Mouse (Mus musculus) layer of hippocampus, adult 2 months (tissue): Measurements from ENCODE around the gene Hsp90b1. TPM values are rescaled to one million over a fixed set of nuclear protein-coding genes. Genes with fewer than 3 reads are reported as not detected.
A peak's percentile ranks its signal among the peaks of the same experiment; 100 is the strongest.
"Not testable (repeated sequence)": the region's sequence is repeated elsewhere in the genome, so short reads cannot be mapped to it uniquely, and the experiment has no call there.

Experiments used
- DNase-seq, 2 experiments: peaks; one replicate each; pipeline ENCODE4 v3.0.0; 2022; ENCODE audit warnings: low spot score in 2 of 2
- H3K27ac ChIP-seq: fragments of 200-600 bp; 2 replicates; pipeline ENCODE4 v1.8.1; 2022
- H3K4me3 ChIP-seq: fragments of 200-600 bp; 2 replicates; pipeline ENCODE4 v1.8.1; 2022; ENCODE audit warnings: mild to moderate bottlenecking
- CTCF ChIP-seq: fragments of 200-600 bp; conservative IDR thresholded peaks from 2 replicates; pipeline ENCODE4 v1.8.1; 2022; ENCODE audit warnings: antibody characterized with exemption, mild to moderate bottlenecking, moderate library complexity
- microRNA-seq, 2 experiments: library from miRNA; unstranded; fragments of <30 nt; microRNA quantifications; one replicate each; pipeline ENCODE4 v1.2.0; 2021
- total RNA-seq, 2 experiments: library from RNA; stranded (reverse); gene quantifications; 2 replicates each; pipeline ENCODE4 v1.2.3; 2021

Hsp90b1 gene
- total RNA-seq, 2 experiments from 2014 or later, result 306 to 337 TPM

DNA sequence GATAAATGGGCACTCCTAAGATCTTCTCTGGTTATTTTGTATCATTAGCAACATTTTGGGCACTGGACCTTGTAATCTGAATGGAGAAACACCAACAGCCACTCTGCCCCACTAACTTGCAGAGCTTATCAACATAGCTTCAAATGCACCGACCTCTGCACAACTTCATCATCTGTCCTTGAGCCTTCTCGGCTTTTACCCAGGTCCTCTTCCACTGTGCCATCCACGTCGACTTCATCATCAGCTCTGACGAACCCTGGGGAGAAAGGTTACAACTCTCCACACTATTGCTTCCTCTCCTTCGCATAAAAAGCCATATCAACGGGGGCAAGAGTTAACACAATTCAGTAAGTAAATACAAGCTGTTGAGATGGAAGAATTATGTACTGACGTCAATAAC lies 1.2 kb downstream of the Hsp90b1 start:
- no peak for TF ChIP-seq CTCF
- DNase-seq, result no peak
- H3K4me3 ChIP-seq, result peak overlapping the region; percentile 84
- H3K27ac ChIP-seq, result peak overlapping the region; percentile 98

DNA sequence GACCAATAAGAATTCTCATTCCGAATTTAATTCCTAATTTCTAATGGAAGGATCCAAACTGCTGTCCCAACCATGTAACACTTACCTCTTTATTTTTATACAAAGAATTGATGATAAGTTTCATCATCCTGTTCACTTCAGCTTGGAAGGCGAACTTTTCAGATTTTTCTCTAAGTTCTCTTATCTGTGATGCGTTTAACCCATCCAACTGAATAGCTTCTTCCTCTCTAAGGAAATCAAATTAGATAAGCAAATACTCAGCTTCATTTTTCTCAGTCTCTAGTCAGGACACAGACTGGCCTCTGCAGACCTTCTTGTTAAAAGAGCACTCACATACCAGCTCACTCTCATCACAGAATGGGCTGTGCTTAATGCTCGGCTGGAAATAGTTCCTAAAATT lies 1.9 kb downstream of the Hsp90b1 start:
- TF ChIP-seq CTCF, result no peak
- Histone ChIP-seq H3K4me3 (peak overlapping the region; percentile 84), H3K27ac (no peak overlapping the region)
- no peak for DNase-seq

DNA sequence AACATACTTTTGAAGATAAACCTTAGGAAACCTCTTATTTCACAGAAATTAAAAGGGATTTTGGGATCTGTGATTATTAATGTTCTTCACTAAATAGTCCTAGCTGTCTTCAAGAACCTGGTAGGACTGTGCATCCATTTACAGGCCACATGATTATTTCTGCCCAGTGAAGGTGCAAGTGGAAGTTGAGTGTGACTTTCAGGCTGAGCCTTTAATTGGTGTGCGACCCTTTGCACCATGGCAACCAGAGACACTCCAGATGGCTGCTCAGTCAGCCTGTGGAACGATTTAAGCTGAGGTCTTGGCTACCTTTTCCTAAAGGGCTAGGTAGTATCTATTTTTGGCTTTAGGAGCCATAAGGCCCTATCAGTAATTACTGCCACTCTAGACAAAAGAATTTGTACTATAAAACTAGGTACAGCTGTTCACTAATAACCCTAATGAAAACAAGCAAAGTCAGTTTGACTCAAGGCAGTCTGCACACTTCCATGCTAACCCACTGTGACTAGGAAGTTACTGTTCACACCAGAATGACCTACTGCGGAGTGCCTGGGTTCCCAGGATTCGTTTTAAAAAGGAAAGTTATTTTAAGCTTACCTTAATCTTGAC lies 2.9 kb downstream of the Hsp90b1 start:
- no peak overlapping the region; the same call in 1 of the 2 replicates for H3K4me3 ChIP-seq
- H3K27ac ChIP-seq, result no peak overlapping the region
- DNase-seq, result no peak
- TF ChIP-seq CTCF, result no peak

DNA sequence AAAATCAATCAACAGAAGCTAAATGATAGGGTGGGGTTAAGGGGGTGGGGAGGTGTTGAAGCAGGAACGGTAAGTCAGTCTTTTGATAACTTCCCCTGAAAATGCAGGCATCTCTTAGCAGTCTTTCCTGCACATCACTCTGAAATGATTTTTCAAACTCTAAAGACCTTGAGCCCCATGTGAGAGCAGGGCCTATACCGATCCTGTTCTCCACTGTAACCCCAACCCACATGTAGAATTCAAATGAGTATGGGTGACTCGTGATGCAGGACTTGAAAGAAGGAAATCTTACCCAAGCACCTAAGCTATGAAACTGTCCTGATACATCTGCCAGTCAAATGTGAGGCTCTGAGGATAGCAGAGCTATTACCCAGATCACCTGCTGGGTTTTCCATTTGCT lies 4.3 kb downstream of the Hsp90b1 start:
- DNase-seq, result no peak
- TF ChIP-seq CTCF, result no peak
- Histone ChIP-seq H3K27ac (0 out of 2 replicates have a peak overlapping the region, but pooled peaks have one; percentile 14), H3K4me3 (no peak overlapping the region; the same call in 1 of the 2 replicates)

DNA sequence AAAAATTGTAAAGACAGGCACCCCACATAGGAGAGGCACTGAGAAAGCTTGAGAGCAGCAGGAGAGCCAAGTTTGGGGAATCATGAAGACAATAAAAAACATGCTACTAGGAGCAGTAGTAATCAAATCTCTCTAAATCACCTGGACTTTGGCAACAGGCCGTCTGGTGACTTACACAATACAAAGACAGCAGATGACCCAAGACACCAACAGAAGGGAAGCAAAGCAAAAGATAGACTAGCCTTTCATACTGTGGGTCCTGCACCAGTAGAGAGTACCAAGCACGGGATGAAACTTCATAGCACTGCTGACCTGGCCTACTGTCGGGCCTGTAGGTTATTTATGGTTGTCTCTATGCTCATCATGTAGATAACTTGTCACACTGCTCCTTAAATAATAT lies 5.1 kb downstream of the Hsp90b1 start:
- H3K4me3 ChIP-seq, result no peak overlapping the region
- DNase-seq, result no peak
- no peak for TF ChIP-seq CTCF
- no peak overlapping the region for H3K27ac ChIP-seq

DNA sequence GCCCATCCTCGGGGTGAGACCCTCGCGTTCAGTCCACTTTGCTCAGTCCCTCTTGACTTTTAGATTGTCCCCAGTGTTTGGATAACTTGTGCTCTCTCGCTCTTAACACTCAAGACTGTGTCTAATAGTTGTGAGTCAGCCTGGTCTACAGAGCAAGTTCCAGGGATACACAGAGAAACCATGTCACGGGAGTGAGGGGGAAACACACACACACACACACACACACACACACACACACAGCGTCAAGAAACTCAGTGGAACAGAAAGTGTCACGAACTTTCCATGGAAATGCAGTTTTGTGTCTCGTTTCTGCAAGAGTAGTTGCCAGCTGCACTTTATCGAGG lies 19.3 kb downstream of the Hsp90b1 start:
- H3K4me3 ChIP-seq, result peak overlapping the region; percentile 79
- H3K27ac ChIP-seq, DNase-seq: not testable (repeated sequence)

DNA sequence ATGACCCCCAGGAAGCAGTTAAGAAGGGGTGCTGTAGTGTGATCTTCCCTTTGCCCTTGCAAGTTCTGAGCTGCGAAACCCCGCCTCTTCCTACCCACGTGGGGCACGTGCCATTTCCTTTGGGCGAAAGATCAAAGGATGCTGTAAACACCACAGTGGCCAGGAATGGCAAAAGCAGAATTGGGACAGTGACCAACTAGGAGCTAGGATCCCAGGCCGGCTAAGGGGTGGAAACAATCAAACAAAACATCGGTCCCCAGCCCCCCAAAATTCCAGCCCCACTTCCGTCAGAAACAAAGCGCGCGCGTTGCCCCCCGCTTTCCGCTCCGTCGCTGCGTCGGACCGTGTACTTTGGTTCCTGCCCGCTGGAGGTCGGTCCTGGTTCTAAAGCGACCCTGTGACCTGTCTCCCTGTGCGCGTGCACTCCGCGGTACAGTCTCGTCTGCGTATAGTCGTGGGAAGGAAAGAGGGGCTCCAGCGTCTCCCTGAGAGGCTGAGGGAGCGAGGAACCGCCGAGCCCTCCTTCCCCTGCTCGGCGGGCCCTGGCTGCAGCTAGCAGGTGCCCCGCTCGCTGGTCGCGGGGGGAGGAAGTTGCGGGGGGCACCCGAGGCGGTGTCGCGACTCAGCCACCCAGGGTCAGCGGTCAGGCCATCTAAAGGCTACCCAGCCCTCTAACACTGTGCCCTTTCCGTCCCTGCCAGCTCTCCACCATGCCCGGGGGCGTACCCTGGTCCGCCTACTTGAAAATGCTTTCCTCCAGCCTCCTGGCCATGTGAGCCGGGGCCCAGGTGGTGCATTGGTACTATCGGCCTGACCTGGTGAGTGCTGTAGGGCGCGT lies 19.9 kb downstream of the Hsp90b1 start:
- peak; percentile 68 to 72 for DNase-seq
- Histone ChIP-seq H3K27ac (peak overlapping the region; percentile 95), H3K4me3 (peak overlapping the region; percentile 79)

DNA sequence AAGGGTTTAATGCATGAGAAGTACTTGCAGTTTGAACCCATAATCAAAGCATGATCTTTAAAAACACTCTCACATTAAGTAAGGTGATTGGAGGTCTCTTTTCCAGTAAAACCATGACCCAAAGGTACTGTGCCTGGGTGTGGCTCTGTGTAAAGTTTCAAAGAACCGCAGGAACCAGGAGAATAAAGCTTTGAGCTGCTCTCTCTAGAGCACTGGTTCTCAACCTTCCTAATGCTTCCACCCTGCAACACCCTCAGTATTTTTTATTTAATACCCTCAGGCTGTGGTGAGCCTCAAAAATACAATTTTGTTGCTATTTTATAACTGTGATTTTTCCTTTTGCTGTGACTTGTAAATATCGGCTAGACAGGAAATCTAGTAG lies 20.5 kb downstream of the Hsp90b1 start:
- Histone ChIP-seq H3K4me3 (peak overlapping the region; percentile 79), H3K27ac (peak overlapping the region; percentile 95)
- not testable (repeated sequence) for DNase-seq

DNA sequence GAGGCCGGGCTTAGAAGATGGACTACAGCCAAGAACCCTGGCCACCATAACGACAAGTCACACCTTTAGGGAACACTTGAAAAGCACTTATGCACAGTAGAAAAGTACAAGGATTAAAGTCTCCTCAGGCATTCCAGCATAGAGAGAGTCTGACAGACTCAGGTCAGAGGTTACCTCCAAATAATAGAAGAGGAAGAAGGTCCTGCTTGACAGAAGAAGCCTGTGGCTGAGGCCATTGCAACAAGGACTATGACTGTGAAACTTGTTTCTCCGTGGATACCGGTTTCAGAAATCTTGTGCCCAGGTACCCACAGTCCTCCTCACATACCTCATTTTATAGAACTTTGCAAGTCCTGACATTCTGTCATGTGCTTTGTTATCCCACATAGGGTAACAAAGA lies 34.8 kb downstream of the Hsp90b1 start:
- not testable (repeated sequence) for H3K27ac ChIP-seq, DNase-seq, H3K4me3 ChIP-seq

Small RNA genes lying within 50 kb of the gene (microRNA-seq; reads per million reads assigned to microRNA genes)
- gene Gm25745, result 0 to 0.18 reads per million in 2 experiments

Other genes starting within 250 kb of the Hsp90b1 start
- 10 to 100 TPM; 21.1 to 22.2 TPM for gene Syn3, start 206.6 kb downstream of the Hsp90b1 start, total RNA-seq
- gene Ttc41, start 302 bp upstream of the Hsp90b1 start, total RNA-seq, result 1 to 10 TPM; 1.3 to 1.5 TPM
- 10 to 100 TPM; 42.5 to 54.0 TPM for gene Gm49358, start 58.5 kb upstream of the Hsp90b1 start, total RNA-seq
- gene Nt5dc3, start 73.5 kb upstream of the Hsp90b1 start, total RNA-seq, result 100 to 1,000 TPM; 126 to 148 TPM